Mouse (Mus musculus) cerebellum, adult 2 months (tissue): ENCODE data around the gene Dusp1. TPM values are rescaled to one million over a fixed set of nuclear protein-coding genes. Genes with fewer than 3 reads are reported as not detected.

Experiments used
- DNase-seq, 2 experiments: peaks; one replicate each; pipeline ENCODE4 v3.0.0; 2021
- H3K27ac ChIP-seq: fragments of 200-500 bp; 2 replicates; pipeline ENCODE4 v1.5.1; 2012; ENCODE audit warnings: low read length, control low read depth, inconsistent platforms; ENCODE audit not compliant: insufficient read depth
- H3K27me3 ChIP-seq: fragments of 200-500 bp; 2 replicates; pipeline ENCODE4 v1.6.1; 2012; ENCODE audit warnings: inconsistent platforms, mild to moderate bottlenecking, low read length, moderate library complexity; ENCODE audit not compliant: control insufficient read depth, insufficient read depth
- H3K4me1 ChIP-seq: fragments of 200-500 bp; 2 replicates; pipeline ENCODE4 v1.6.1; 2011; ENCODE audit warnings: low read length; ENCODE audit not compliant: control insufficient read depth, insufficient read depth
- H3K4me3 ChIP-seq: fragments of 200-500 bp; replicated peaks from 2 replicates; pipeline ENCODE3; 2011; ENCODE audit warnings: mild to moderate bottlenecking, low read depth, low read length, control low read depth; ENCODE audit not compliant: insufficient read depth
- CTCF ChIP-seq: fragments of 200-500 bp; IDR thresholded peaks from 2 replicates; pipeline ENCODE4 v1.5.1; 2011; ENCODE audit warnings: low read depth, mild to moderate bottlenecking, control low read depth, low read length, moderate library complexity, borderline replicate concordance; ENCODE audit not compliant: insufficient read depth
- POLR2A ChIP-seq: fragments of 200-500 bp; IDR thresholded peaks from 2 replicates; pipeline ENCODE4 v1.6.1; 2011; ENCODE audit warnings: low read length, control low read depth, borderline replicate concordance; ENCODE audit not compliant: insufficient read depth
- WGBS: fragments of 180-500 bp; shearing (Covaris S2); methylation state at CpG from one replicate; pipeline ENCODE4 v1.1.7; 2018; 5-methylcytosine and 5-hydroxymethylcytosine counted together
- polyA plus RNA-seq: library from polyadenylated mRNA; depleted of rRNA; stranded (reverse); fragments of >200 nt; gene quantifications from 2 replicates; pipeline ENCODE4 v1.2.3, GENCODE M21; 2012

Dusp1 gene
- polyA plus RNA-seq, 1 experiment = 62.5 TPM

DNA sequence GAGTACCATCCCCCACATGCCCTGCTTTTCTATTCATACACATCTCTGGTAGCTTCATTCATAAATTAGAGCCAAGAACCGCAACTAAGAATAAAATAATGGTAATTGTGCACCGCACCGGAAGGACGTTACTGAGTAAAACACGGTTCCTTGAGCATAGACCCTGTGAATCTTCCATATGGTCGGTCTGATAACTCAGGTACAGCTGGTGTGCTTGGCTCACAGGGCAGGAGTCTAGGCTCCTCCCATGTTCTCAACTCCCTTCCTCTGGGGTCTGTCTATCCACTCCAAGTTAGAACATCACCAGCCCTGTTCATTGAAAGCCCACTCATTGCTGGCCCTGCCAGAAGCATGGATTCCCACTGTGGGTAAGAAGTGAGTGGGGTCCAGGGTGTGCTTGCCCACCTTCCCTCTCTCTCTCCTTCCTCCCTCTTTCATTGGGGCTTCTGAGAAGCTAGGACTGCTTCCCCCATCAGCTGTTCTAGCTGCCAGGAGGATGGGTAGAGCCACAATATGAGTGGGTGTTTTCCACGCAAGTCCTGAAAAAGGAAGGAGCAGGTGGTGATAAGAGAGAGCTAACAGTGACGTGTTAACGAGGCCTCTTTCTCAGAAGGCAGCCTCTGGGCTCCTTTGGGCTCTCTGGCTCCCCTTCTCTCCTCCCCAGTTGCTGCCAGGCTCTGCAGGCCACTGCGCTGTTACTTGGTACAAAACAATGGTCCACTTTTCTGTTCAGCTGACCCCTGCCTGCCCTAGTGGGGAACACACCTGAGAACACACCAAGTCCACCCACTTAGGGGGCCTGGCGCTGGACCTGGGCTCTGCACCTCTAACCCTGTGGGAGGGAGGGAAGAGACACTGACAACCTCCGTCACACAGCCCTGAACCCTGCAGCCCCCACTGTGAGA lies 14.1 kb upstream of the Dusp1 start:
- Histone ChIP-seq H3K27me3 (no peaks in the 10 kb centered on the region), H3K4me3 (no peak overlapping the region), H3K27ac (no peak overlapping the region), H3K4me1 (peaks cover 59% of the 10 kb centered on the region)
- no peak for TF ChIP-seq POLR2A
- no peak for TF ChIP-seq CTCF
- peak in 1 of 2 experiments; percentile 46 for DNase-seq
- WGBS = 27% methylated on average over 12 of the region's 12 CpGs

GRCm38 (mm10) chr17:26574701-26575100 lies 12.8 kb upstream of the Dusp1 start:
- H3K27ac ChIP-seq = peak overlapping the region; percentile 4; the same call in 1 of the 2 replicates
- H3K4me1 ChIP-seq = peaks cover 66% of the 10 kb centered on the region
- DNase-seq = no peak
- TF ChIP-seq POLR2A (no peak), CTCF (no peak)
- no peak overlapping the region for H3K4me3 ChIP-seq
- no peaks in the 10 kb centered on the region for H3K27me3 ChIP-seq
- whole genome bisulfite sequencing = 23% methylated on average over 5 of the region's 5 CpGs

- WGBS = 44% methylated on average over 11 of the region's 11 CpGs
- Histone ChIP-seq H3K4me3 (no peak overlapping the region), H3K4me1 (peaks cover 64% of the 10 kb centered on the region), H3K27me3 (no peaks in the 10 kb centered on the region), H3K27ac (no peak overlapping the region)
- TF ChIP-seq CTCF (no peak), POLR2A (no peak)
- DNase-seq = no peak
Measured at GRCm38 (mm10) chr17:26574118-26574517, 12.2 kb upstream of the Dusp1 start.

- no peak overlapping the region for H3K4me3 ChIP-seq
- TF ChIP-seq POLR2A (no peak), CTCF (no peak)
- H3K27me3 ChIP-seq = no peaks in the 10 kb centered on the region
- WGBS = 90% methylated on average over 11 of the region's 11 CpGs
- DNase-seq = no peak
- H3K4me1 ChIP-seq = peaks cover 57% of the 10 kb centered on the region
- H3K27ac ChIP-seq = no peak overlapping the region
Measured at GRCm38 (mm10) chr17:26572265-26572664, 10.3 kb upstream of the Dusp1 start.

- DNase-seq = no peak
- Histone ChIP-seq H3K27ac (no peak overlapping the region), H3K27me3 (no peaks in the 10 kb centered on the region), H3K4me1 (peaks cover 48% of the 10 kb centered on the region), H3K4me3 (no peak overlapping the region)
- TF ChIP-seq CTCF (no peak), POLR2A (no peak)
- WGBS = 82% methylated on average over 3 of the region's 3 CpGs
Measured at GRCm38 (mm10) chr17:26571377-26571776, 9.4 kb upstream of the Dusp1 start.

- Histone ChIP-seq H3K27me3 (no peaks in the 10 kb centered on the region), H3K27ac (no peak overlapping the region), H3K4me3 (no peak overlapping the region), H3K4me1 (peaks cover 41% of the 10 kb centered on the region)
- DNase-seq = no peak
- WGBS = 57% methylated on average over 11 of the region's 11 CpGs
- TF ChIP-seq POLR2A (no peak), CTCF (no peak)
Measured at GRCm38 (mm10) chr17:26570651-26571118, 8.8 kb upstream of the Dusp1 start.

DNA sequence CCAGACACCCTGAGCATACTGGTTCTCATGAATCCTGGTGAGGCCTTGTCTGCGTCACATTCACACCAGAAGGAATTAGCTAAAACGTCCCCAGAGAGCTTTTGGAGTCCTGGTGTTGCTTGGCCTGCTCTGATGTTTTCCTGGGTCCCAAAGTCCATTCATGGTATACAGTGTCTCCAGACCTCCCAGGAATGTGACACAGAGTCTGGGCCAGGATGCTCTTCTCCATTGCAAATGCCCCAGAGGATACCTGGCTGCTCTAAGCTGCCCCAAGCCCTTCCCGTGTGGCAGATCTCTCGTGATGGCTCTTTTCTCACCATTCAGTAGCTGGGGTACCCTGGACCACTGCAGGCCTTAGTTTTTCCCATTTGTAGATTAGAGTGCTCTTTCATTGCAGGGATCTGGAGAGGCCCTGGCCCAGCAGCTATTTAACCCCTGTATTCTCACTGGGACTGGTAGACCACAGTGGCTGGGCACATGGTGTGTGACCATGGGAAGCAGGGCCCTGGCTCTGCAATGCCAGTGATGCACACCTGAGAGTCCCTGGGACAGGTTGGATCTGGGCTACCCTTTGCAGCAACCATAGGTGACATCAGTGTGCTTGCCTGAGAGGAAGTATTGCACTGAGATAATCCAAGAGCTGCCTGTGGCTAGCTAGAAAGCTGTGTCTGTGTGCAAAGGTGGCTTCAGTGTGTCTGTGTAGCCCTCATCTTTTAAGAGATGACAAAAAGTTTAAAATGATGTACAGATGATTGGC lies 7.8 kb upstream of the Dusp1 start:
- Histone ChIP-seq H3K27ac (no peak overlapping the region), H3K4me3 (no peak overlapping the region), H3K4me1 (peaks cover 32% of the 10 kb centered on the region), H3K27me3 (no peaks in the 10 kb centered on the region)
- TF ChIP-seq CTCF = no peak
- no peak for TF ChIP-seq POLR2A
- WGBS = 73% methylated on average over 4 of the region's 4 CpGs
- DNase-seq = no peak
